Mouse (Mus musculus) liver, embryonic 14.5 days (tissue): ENCODE data around the gene Slc35f2. TPM values are rescaled to one million over a fixed set of nuclear protein-coding genes. Genes with fewer than 3 reads are reported as not detected.

Experiments used
- ATAC-seq: fragments of 200-750 bp; cut with Nextera tagmentation; 2 replicates; pipeline ENCODE4 v1.8.0; 2017; ENCODE audit warnings: moderate number of reproducible peaks, mild to moderate bottlenecking, moderate library complexity; ENCODE audit not compliant: insufficient read depth
- DNase-seq, 3 experiments: peaks; one replicate each; pipeline ENCODE4 v3.0.0-alpha.2; 2012 to 2013; ENCODE audit warnings: low read depth in 3 of 3, low spot score in 3 of 3
- H3K27ac ChIP-seq: fragments of 300-500 bp; sonication (generic); 2 replicates; pipeline ENCODE4 v1.5.1; 2014; ENCODE audit warnings: moderate library complexity, mild to moderate bottlenecking, control low read depth, inconsistent platforms
- H3K27me3 ChIP-seq: fragments of 300-500 bp; sonication (generic); 2 replicates; pipeline ENCODE4 v1.6.1; 2014; ENCODE audit warnings: mild to moderate bottlenecking, low read length, moderate library complexity; ENCODE audit not compliant: control insufficient read depth, insufficient read depth
- H3K36me3 ChIP-seq: fragments of 300-500 bp; sonication (generic); replicated peaks from 2 replicates; pipeline ENCODE4 v1.6.1; 2014; ENCODE audit warnings: low read depth; ENCODE audit not compliant: control insufficient read depth, insufficient read depth
- H3K4me1 ChIP-seq, 2 experiments: fragments of 200-500 bp in 1 of 2; fragments of 300-500 bp in 1 of 2; sonication (generic) in 1 of 2; replicated peaks; 2 replicates each; pipeline ENCODE4 v1.6.1; 2012 to 2014; ENCODE audit warnings: antibody characterized with exemption in 1 of 2, inconsistent platforms in 1 of 2, low read length in 1 of 2; ENCODE audit not compliant: control insufficient read depth in 2 of 2, insufficient read depth in 2 of 2
- H3K4me2 ChIP-seq: fragments of 300-500 bp; sonication (generic); 2 replicates; pipeline ENCODE4 v1.6.1; 2014; ENCODE audit warnings: low read depth, mild to moderate bottlenecking, control low read depth, moderate library complexity
- H3K4me3 ChIP-seq, 2 experiments: fragments of 200-500 bp in 1 of 2; fragments of 300-500 bp in 1 of 2; sonication (generic) in 1 of 2; 2 replicates each; pipeline ENCODE4 v1.5.1; 2012 to 2014; ENCODE audit warnings: low read depth in 2 of 2, low read length in 2 of 2, mild to moderate bottlenecking in 2 of 2, control low read depth in 1 of 2, inconsistent platforms in 1 of 2, moderate library complexity in 1 of 2; ENCODE audit not compliant: insufficient read depth in 1 of 2
- H3K9ac ChIP-seq: fragments of 300-500 bp; sonication (generic); replicated peaks from 2 replicates; pipeline ENCODE4 v1.6.1; 2014; ENCODE audit warnings: mild to moderate bottlenecking, control low read depth, moderate library complexity
- H3K9me3 ChIP-seq: fragments of 300-500 bp; sonication (generic); 2 replicates; pipeline ENCODE4 v1.6.1; 2016; ENCODE audit warnings: low read length, mixed read lengths; ENCODE audit not compliant: control insufficient read depth
- CTCF ChIP-seq: IDR thresholded peaks from 2 replicates; pipeline ENCODE4 v1.5.1; 2016; ENCODE audit warnings: antibody characterized with exemption, low read depth, control low read depth
- EP300 ChIP-seq: IDR thresholded peaks from 2 replicates; pipeline ENCODE4 v1.6.1; 2016; ENCODE audit warnings: antibody characterized with exemption, low read depth
- WGBS: fragments of 180-500 bp; shearing (Covaris S2); extraction: QIAGEN DNeasy Blood & Tissue Kit; methylation state at CpG from one replicate; pipeline ENCODE4 v1.1.7; 2014; ENCODE audit not compliant: insufficient replicate concordance; 5-methylcytosine and 5-hydroxymethylcytosine counted together
- polyA plus RNA-seq, 2 experiments: library from polyadenylated mRNA; depleted of rRNA in 1 of 2; stranded (reverse) in 1 of 2; unstranded in 1 of 2; fragments of >200 nt; fragmentation: Nextera tagmentation in 1 of 2; extraction: Ambion mirVana in 1 of 2; gene quantifications; 2 replicates each; pipeline versions ENCODE4 v1.2.1 to v1.2.3; 2012 to 2014

Gene Slc35f2
- polyA plus RNA-seq, 2 experiments = 0.14 to 0.26 TPM

- Histone ChIP-seq H3K4me3 (no peak overlapping the region), H3K27me3 (no peaks in the 10 kb centered on the region), H3K4me2 (no peak overlapping the region), H3K9ac (no peak overlapping the region), H3K4me1 (no peaks in the 10 kb centered on the region), H3K9me3 (no peaks in the 10 kb centered on the region), H3K27ac (no peak overlapping the region), H3K36me3 (no peaks in the 10 kb centered on the region)
- ATAC-seq (no peak), DNase-seq (peak in 1 of 3 experiments; percentile 4)
- WGBS = 6% methylated on average over 9 of the region's 9 CpGs
- TF ChIP-seq EP300 = no peak
- TF ChIP-seq CTCF = peak; percentile 70
Observed at GRCm38 (mm10) chr9:53825318-53825717, 54.0 kb downstream of the Slc35f2 start.

GRCm38 (mm10) chr9:53829081-53829865 lies 57.9 kb downstream of the Slc35f2 start:
- peak in 1 of 3 experiments; percentile 1 for DNase-seq
- no peak overlapping the region; the same call in 1 of the 2 replicates for H3K9ac ChIP-seq
- ATAC-seq = no peak

GRCm38 (mm10) chr9:53829866-53830209 lies 58.5 kb downstream of the Slc35f2 start:
- Histone ChIP-seq H3K9ac (no peak overlapping the region; the same call in 1 of the 2 replicates), H3K27me3 (no peaks in the 10 kb centered on the region), H3K36me3 (no peaks in the 10 kb centered on the region), H3K27ac (no peak overlapping the region), H3K4me3 (peak overlapping the region; percentile 41 to 55; a peak in 3 of 4 replicates), H3K4me2 (peak overlapping the region; percentile 52), H3K4me1 (no peaks in the 10 kb centered on the region), H3K9me3 (no peaks in the 10 kb centered on the region)
- no peak for ATAC-seq
- TF ChIP-seq CTCF = no peak
- no peak for TF ChIP-seq EP300
- DNase-seq = no peak
- WGBS = 31% methylated on average over 2 of the region's 2 CpGs

More at GRCm38 (mm10) chr9:53829081-53829865, 57.9 kb downstream of the Slc35f2 start:
- Histone ChIP-seq H3K9me3 (no peaks in the 10 kb centered on the region), H3K4me2 (peak overlapping the region; percentile 52), H3K4me3 (peak overlapping the region; percentile 41 to 55), H3K27ac (no peak overlapping the region), H3K4me1 (no peaks in the 10 kb centered on the region), H3K36me3 (no peaks in the 10 kb centered on the region), H3K27me3 (no peaks in the 10 kb centered on the region)
- WGBS = 12% methylated on average over 14 of the region's 14 CpGs
- no peak; the same call in 1 of the 2 replicates for TF ChIP-seq CTCF
- no peak for TF ChIP-seq EP300

- H3K27ac ChIP-seq = no peak overlapping the region
- DNase-seq (no peak), ATAC-seq (no peak)
- TF ChIP-seq EP300 (no peak), CTCF (no peak)
- H3K4me2 ChIP-seq = no peak overlapping the region
- H3K9ac ChIP-seq = no peak overlapping the region
- H3K27me3 ChIP-seq = no peaks in the 10 kb centered on the region
- H3K36me3 ChIP-seq = no peaks in the 10 kb centered on the region
- H3K4me1 ChIP-seq = no peaks in the 10 kb centered on the region
- 40% methylated on average over 3 of the region's 3 CpGs for WGBS
- no peaks in the 10 kb centered on the region for H3K9me3 ChIP-seq
- no peak overlapping the region for H3K4me3 ChIP-seq
Observed at GRCm38 (mm10) chr9:53835039-53835438, 63.7 kb downstream of the Slc35f2 start.

- Histone ChIP-seq H3K9me3 (no peaks in the 10 kb centered on the region), H3K27ac (no peak overlapping the region), H3K4me1 (no peaks in the 10 kb centered on the region), H3K36me3 (no peaks in the 10 kb centered on the region), H3K4me2 (no peak overlapping the region), H3K4me3 (no peak overlapping the region), H3K27me3 (no peaks in the 10 kb centered on the region), H3K9ac (no peak overlapping the region)
- DNase-seq (no peak), ATAC-seq (no peak)
- WGBS = 60% methylated on average over 4 of the region's 4 CpGs
- TF ChIP-seq EP300 (no peak), CTCF (no peak)
Observed at GRCm38 (mm10) chr9:53835976-53836375, 64.6 kb downstream of the Slc35f2 start.
